Mouse (Mus musculus) lung, embryonic 16.5 days (tissue): ENCODE measurements around the gene Zfp961. TPM values are rescaled to one million over a fixed set of nuclear protein-coding genes. Genes with fewer than 3 reads are reported as not detected.
"Not testable (repeated sequence)": the region's sequence is repeated elsewhere in the genome, so short reads cannot be mapped to it uniquely, and the experiment has no call there.

Experiments used
- ATAC-seq: fragments of 200-750 bp; cut with Nextera tagmentation; 2 replicates; pipeline ENCODE4 v1.8.0; 2017; ENCODE audit warnings: low read depth, mild to moderate bottlenecking, moderate library complexity
- H3K27ac ChIP-seq: fragments of 300-500 bp; sonication (generic); 2 replicates; pipeline ENCODE4 v1.5.1; 2014; ENCODE audit warnings: mild to moderate bottlenecking, control low read depth, low read length
- H3K27me3 ChIP-seq: fragments of 300-500 bp; sonication (generic); 2 replicates; pipeline ENCODE4 v1.6.1; 2014; ENCODE audit warnings: low read depth, low read length, mixed read lengths; ENCODE audit not compliant: control insufficient read depth, insufficient read depth
- H3K36me3 ChIP-seq: fragments of 300-500 bp; sonication (generic); 2 replicates; pipeline ENCODE4 v1.6.1; 2014; ENCODE audit warnings: low read length; ENCODE audit not compliant: control insufficient read depth, insufficient read depth
- H3K4me1 ChIP-seq: fragments of 300-500 bp; sonication (generic); replicated peaks from 2 replicates; pipeline ENCODE4 v1.6.1; 2014; ENCODE audit warnings: low read length, mixed read lengths; ENCODE audit not compliant: control insufficient read depth, insufficient read depth
- H3K4me2 ChIP-seq: fragments of 300-500 bp; sonication (generic); 2 replicates; pipeline ENCODE4 v1.6.1; 2014; ENCODE audit warnings: low read depth, low read length, control low read depth
- H3K4me3 ChIP-seq: fragments of 300-500 bp; sonication (generic); 2 replicates; pipeline ENCODE4 v1.5.1; 2014; ENCODE audit warnings: mild to moderate bottlenecking, low read length, control low read depth
- H3K9ac ChIP-seq: fragments of 300-500 bp; sonication (generic); 2 replicates; pipeline ENCODE4 v1.6.1; 2014; ENCODE audit warnings: low read length, control low read depth
- H3K9me3 ChIP-seq: fragments of 300-500 bp; sonication (generic); 2 replicates; pipeline ENCODE4 v1.6.1; 2016; ENCODE audit warnings: low read length; ENCODE audit not compliant: control insufficient read depth
- WGBS: fragments of 180-500 bp; shearing (Covaris S2); extraction: QIAGEN DNeasy Blood & Tissue Kit; methylation state at CpG from one replicate; pipeline ENCODE4 v1.1.7; 2014; 5-methylcytosine and 5-hydroxymethylcytosine counted together
- polyA plus RNA-seq: library from polyadenylated mRNA; unstranded; fragments of >200 nt; fragmentation: Nextera tagmentation; extraction: Ambion mirVana; gene quantifications from 2 replicates; pipeline ENCODE4 v1.2.1, GENCODE M21; 2015

Zfp961 gene
- polyA plus RNA-seq, 1 experiment from 2014 or later = 24.4 TPM

DNA sequence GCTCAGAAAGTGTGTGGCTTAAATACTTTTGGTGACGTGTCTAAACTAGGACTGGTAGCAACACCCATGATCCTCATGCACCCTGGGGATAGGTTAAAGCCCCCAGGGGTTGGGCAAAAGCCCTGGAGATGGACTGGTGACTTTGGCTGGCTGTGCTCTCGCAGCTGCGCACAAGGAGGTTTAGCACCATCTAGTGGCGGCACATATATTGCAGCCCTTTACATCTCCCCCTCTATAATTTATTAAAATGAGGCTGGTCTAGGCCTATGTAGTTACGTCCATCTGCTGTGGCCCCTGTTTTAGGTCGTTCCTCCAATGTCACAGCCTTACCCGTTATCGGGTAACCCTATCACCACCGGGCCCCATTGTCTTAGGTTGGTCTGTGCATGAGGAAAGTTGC is 74.0 kb downstream of the Zfp961 start:
- H3K9ac ChIP-seq, H3K27ac ChIP-seq, H3K4me1 ChIP-seq, H3K36me3 ChIP-seq, H3K4me2 ChIP-seq, ATAC-seq, H3K27me3 ChIP-seq, H3K9me3 ChIP-seq, H3K4me3 ChIP-seq: not testable (repeated sequence)
- 11% methylated on average over 4 of the region's 9 CpGs for WGBS

- H3K4me3 ChIP-seq, H3K27me3 ChIP-seq, H3K9me3 ChIP-seq, H3K27ac ChIP-seq, H3K36me3 ChIP-seq, H3K4me1 ChIP-seq, ATAC-seq, H3K4me2 ChIP-seq, H3K9ac ChIP-seq: not testable (repeated sequence)
- 22% methylated on average over 4 of the region's 4 CpGs for WGBS
These were observed 82.1 kb downstream of the Zfp961 start for GRCm38 (mm10) chr8:72032926-72033325.

DNA sequence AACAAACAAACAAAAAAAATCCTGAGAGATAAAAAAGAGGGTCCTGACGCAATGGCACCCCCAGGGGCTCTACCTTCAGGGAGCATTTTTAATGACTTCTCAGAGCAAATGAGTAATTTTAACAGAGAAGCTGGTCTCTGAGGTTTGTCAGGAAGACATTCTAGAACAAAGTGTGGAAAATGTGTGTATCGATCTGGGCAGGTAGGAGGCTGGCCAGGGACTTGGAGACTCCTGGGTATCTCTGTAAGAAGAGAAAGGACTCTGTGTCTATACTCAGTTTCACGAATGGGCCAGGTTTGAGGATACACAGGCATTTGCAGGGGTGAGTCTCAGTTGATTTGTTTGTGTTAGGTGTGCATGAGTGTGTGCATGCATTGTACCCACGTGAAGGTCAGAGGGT is 90.1 kb downstream of the Zfp961 start, which contains the start of gene Olfr372:
Olfr372 (plus strand) TSS at position 301 of the 400 bp plus-strand sequence.
- H3K9ac ChIP-seq, H3K27ac ChIP-seq, ATAC-seq, H3K36me3 ChIP-seq, H3K9me3 ChIP-seq, H3K4me2 ChIP-seq, H3K27me3 ChIP-seq, H3K4me3 ChIP-seq, H3K4me1 ChIP-seq: not testable (repeated sequence)
- 63% methylated on average over 4 of the region's 4 CpGs for WGBS

- WGBS = 71% methylated on average over 1 of the region's 1 CpGs
- H3K9me3 ChIP-seq = no peaks in the 10 kb centered on the region
- no peaks in the 10 kb centered on the region for H3K36me3 ChIP-seq
- H3K4me2 ChIP-seq = no peak overlapping the region
- no peak overlapping the region for H3K27ac ChIP-seq
- no peak for ATAC-seq
- H3K9ac ChIP-seq = no peak overlapping the region
- no peaks in the 10 kb centered on the region for H3K27me3 ChIP-seq
- no peak overlapping the region for H3K4me3 ChIP-seq
- H3K4me1 ChIP-seq = no peaks in the 10 kb centered on the region
These were observed 91.7 kb downstream of the Zfp961 start for GRCm38 (mm10) chr8:72042493-72042892.

Other genes with a start within 250 kb of the Zfp961 start
- 4.4 and 4.6 TPM in 2 replicates for gene B3gnt3, start 249.2 kb upstream of the Zfp961 start, polyA plus RNA-seq
- gene Fcho1, start 225.3 kb upstream of the Zfp961 start, polyA plus RNA-seq = 6.5 and 8.0 TPM in 2 replicates
- gene Zfp709, start 69.0 kb upstream of the Zfp961 start, polyA plus RNA-seq = 6.2 and 7.2 TPM in 2 replicates
- gene Zfp882, start 42.4 kb upstream of the Zfp961 start, polyA plus RNA-seq = 5.4 and 6.0 TPM in 2 replicates
- 22.0 and 24.6 TPM in 2 replicates for gene Zfp617, start 42.4 kb upstream of the Zfp961 start, polyA plus RNA-seq
- 3.1 and 3.8 TPM in 2 replicates for gene Cyp4f18, start 58.6 kb downstream of the Zfp961 start, polyA plus RNA-seq
- not detected in 2 replicates for gene Olfr372, start 90.2 kb downstream of the Zfp961 start, polyA plus RNA-seq
- gene Olfr373, start 132.1 kb downstream of the Zfp961 start, polyA plus RNA-seq = not detected in 2 replicates
- not detected in 2 replicates for gene Olfr374, start 156.0 kb downstream of the Zfp961 start, polyA plus RNA-seq
- 906 and 927 TPM in 2 replicates for gene Tpm4, start 183.9 kb downstream of the Zfp961 start, polyA plus RNA-seq
- 112 and 125 TPM in 2 replicates for gene Rab8a, start 210.2 kb downstream of the Zfp961 start, polyA plus RNA-seq
- gene Hsh2d, start 238.6 kb downstream of the Zfp961 start, polyA plus RNA-seq = 0.41 and 0.60 TPM in 2 replicates